Mouse (Mus musculus): Measurements from ENCODE around the gene Mapk6.

Gene Mapk6

GRCm38 (mm10) chr9:75319365-75319764 lies 90.4 kb downstream of the Mapk6 start:
- no peak for TF ChIP-seq GATA4 (IDR thresholded peaks at IDR 0.05; ENCODE audit: insufficient replicate concordance, low read length)

Data from liver, adult (tissue).